12 mouse cellular contexts compared by ENCODE assay signal in genomic region chr16:43690912-43691311, GRCm38 (mm10).
"Had no signal": no experiment of that assay in that cellular context is flagged by ENCODE, and none has a peak within 500 bp of the region (broad histone marks: within the 10 kb centered on the region; RNA-seq: fewer than 3 reads in every experiment).

No protein-coding gene starts in this region.

- DNase-seq: kidney, adult 18-20 months; kidney, adult 9 months; kidney, postnatal 14 days; kidney, postnatal 4 days; liver; lung, adult 18-20 months; lung, postnatal 10 days; lung, postnatal 36 days; midbrain, embryonic 14.5 days; spleen, adult 18-20 months; thymus, adult 18-20 months; thymus, postnatal 36 days had no signal
